Mouse (Mus musculus) urinary bladder, adult 18-20 months (tissue): Measurements from ENCODE around the gene Mrpl21.

ENCODE experiments used
- DNase-seq, 2 experiments: peaks; one replicate each; pipeline ENCODE4 v3.0.0; 2022; ENCODE audit warnings: low spot score in 2 of 2, mixed read lengths in 2 of 2

Gene Mrpl21

GRCm38 (mm10) chr19:3282572-3283467, at the start of gene Mrpl21, which contains the start of gene Ighmbp2:
Gene Mrpl21, plus strand, starts transcription at chr19:3282901.
Gene Ighmbp2, minus strand, starts transcription at chr19:3283017.
- DNase-seq = peak; percentile 86 to 92

- no peak for DNase-seq
Observed at GRCm38 (mm10) chr19:3260016-3260415, 22.7 kb upstream of the Mrpl21 start.

- DNase-seq = no peak
Observed at GRCm38 (mm10) chr19:3260591-3260990, 22.1 kb upstream of the Mrpl21 start.

- no peak for DNase-seq
Observed at GRCm38 (mm10) chr19:3261336-3261735, 21.4 kb upstream of the Mrpl21 start.

- DNase-seq = no peak
Observed at GRCm38 (mm10) chr19:3261764-3262525, 20.8 kb upstream of the Mrpl21 start.

GRCm38 (mm10) chr19:3264348-3264747, 18.4 kb upstream of the Mrpl21 start:
- no peak for DNase-seq

- DNase-seq = no peak
Observed at GRCm38 (mm10) chr19:3265180-3265579, 17.5 kb upstream of the Mrpl21 start.

- DNase-seq = peak; percentile 35 to 51
Observed at GRCm38 (mm10) chr19:3266136-3266535, 16.6 kb upstream of the Mrpl21 start.

GRCm38 (mm10) chr19:3266676-3267075, 16.0 kb upstream of the Mrpl21 start:
- no peak for DNase-seq

- no peak for DNase-seq
Observed at GRCm38 (mm10) chr19:3267340-3267739, 15.4 kb upstream of the Mrpl21 start.

GRCm38 (mm10) chr19:3268218-3268980, 14.3 kb upstream of the Mrpl21 start:
- no peak for DNase-seq

GRCm38 (mm10) chr19:3269279-3269678, 13.4 kb upstream of the Mrpl21 start:
- no peak for DNase-seq

- DNase-seq = no peak
Observed at GRCm38 (mm10) chr19:3269803-3270202, 12.9 kb upstream of the Mrpl21 start.

GRCm38 (mm10) chr19:3271366-3271765, 11.3 kb upstream of the Mrpl21 start:
- no peak for DNase-seq

GRCm38 (mm10) chr19:3273331-3273730, 9.4 kb upstream of the Mrpl21 start:
- no peak for DNase-seq

GRCm38 (mm10) chr19:3275744-3276365, 6.8 kb upstream of the Mrpl21 start:
- no peak for DNase-seq

GRCm38 (mm10) chr19:3281886-3282285, 815 bp upstream of the Mrpl21 start:
- no peak for DNase-seq

GRCm38 (mm10) chr19:3289006-3289405, 6.3 kb downstream of the Mrpl21 start:
- DNase-seq = no peak

- peak; percentile 20 to 52 for DNase-seq
Observed at GRCm38 (mm10) chr19:3292028-3292427, 9.3 kb downstream of the Mrpl21 start.

GRCm38 (mm10) chr19:3292993-3293392, 10.3 kb downstream of the Mrpl21 start:
- DNase-seq = no peak

GRCm38 (mm10) chr19:3295245-3295644, 12.5 kb downstream of the Mrpl21 start:
- no peak for DNase-seq
